In the genomic region with DNA sequence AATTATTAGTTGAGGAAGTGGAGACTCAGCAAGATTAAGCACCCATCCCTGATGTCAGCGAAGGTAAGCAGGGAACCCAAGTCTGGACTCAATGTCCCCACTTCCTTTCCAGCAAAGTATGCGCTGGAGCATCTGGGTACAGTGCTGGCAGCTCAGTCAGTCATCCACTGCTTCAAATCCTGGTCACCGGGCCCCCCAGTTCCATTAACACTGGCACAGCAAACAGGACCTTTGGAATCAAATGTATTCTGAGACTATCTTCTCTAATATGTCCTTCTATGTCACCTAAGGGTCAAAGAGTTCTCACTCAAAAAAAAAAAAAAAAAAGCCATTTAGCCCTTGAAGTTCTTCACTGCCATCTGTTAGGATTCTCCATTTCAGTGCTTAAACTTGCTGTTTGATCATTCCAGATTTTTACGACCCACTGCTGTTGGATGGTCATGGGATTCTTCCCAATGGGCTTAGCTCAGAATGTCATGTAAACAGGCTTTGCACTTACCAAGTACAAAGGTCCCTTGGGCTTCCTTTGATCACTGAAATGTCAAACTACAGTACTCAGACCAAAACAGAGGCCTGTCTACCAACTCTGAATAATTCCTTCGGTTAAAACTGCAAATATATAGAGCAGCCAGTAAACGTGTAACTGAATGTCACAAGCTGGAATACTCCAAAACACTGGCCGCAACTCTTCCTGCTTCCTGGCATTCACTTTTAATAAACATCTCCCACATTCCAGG, we compare ENCODE assay signal across 15 mouse cellular contexts.
DNase-seq lines count a peak whose midpoint lies in the region; TF ChIP-seq lines count a peak whose summit lies in the region.
"Had no signal": no experiment of that assay in that cellular context is flagged by ENCODE, and none has a peak within 500 bp of the region (broad histone marks: within the 10 kb centered on the region; RNA-seq: fewer than 3 reads in every experiment).

No protein-coding gene starts in this region.

- TF ChIP-seq CTCF in left cerebral cortex, adult 2 months (IDR thresholded peaks at IDR 0.05) = no peak

- WGBS in heart, embryonic 10.5 days = 85% methylated on average over 7 of the region's 7 CpGs

- H3K36me3 ChIP-seq in heart, embryonic 10.5 days = no peaks in the 10 kb centered on the region
- H3K36me3 ChIP-seq: embryonic facial prominence, embryonic 12.5 days; limb, embryonic 10.5 days; midbrain, embryonic 10.5 days; neural tube, embryonic 12.5 days had no signal

- no peaks in the 10 kb centered on the region for H3K27me3 ChIP-seq in heart, embryonic 10.5 days (ENCODE audit: insufficient read depth, poor library complexity, severe bottlenecking)
- H3K27me3 ChIP-seq: embryonic facial prominence, embryonic 12.5 days; neural tube, embryonic 12.5 days had no signal

- no peak overlapping the region for H3K4me3 ChIP-seq in left cerebral cortex, adult 2 months
- no peak overlapping the region for H3K4me3 ChIP-seq in heart, embryonic 10.5 days
- H3K4me3 ChIP-seq: embryonic facial prominence, embryonic 12.5 days; limb, embryonic 10.5 days; midbrain, embryonic 10.5 days; neural tube, embryonic 12.5 days had no signal

- no peaks in the 10 kb centered on the region for H3K9me3 ChIP-seq in heart, embryonic 10.5 days
- H3K9me3 ChIP-seq: embryonic facial prominence, embryonic 12.5 days; limb, embryonic 10.5 days; midbrain, embryonic 10.5 days; neural tube, embryonic 12.5 days had no signal

- no peak for DNase-seq in left cerebral cortex, adult 2 months (ENCODE audit: extremely low spot score in 1 of 2, low spot score in 2 of 2)
- DNase-seq in left cerebral cortex, adult 18-20 months (ENCODE audit: low spot score in 2 of 2) = no peak
- DNase-seq in kidney, adult 18-20 months = peak; percentile 4
- DNase-seq in kidney, postnatal 10 days = peak; percentile 14
- DNase-seq in lung, postnatal 25 days (ENCODE audit: low spot score) = peak; percentile 26
- no peak for DNase-seq in heart, embryonic 10.5 days (ENCODE audit: low spot score)
- no peak for DNase-seq in thymus, postnatal 14 days
- DNase-seq: adrenal gland, postnatal 36 days; gastrocnemius, postnatal 25 days; heart, postnatal 10 days; thymus, postnatal 4 days had no signal

- intact Hi-C loops in left cerebral cortex, adult 2 months (cut with DNase I) = no loop called here

- H3K27ac ChIP-seq in left cerebral cortex, adult 2 months = peak overlapping the region; percentile 51; the same call in 1 of the 2 replicates
- H3K27ac ChIP-seq in heart, embryonic 10.5 days = no peak overlapping the region
- H3K27ac ChIP-seq: embryonic facial prominence, embryonic 12.5 days; limb, embryonic 10.5 days; midbrain, embryonic 10.5 days; neural tube, embryonic 12.5 days had no signal

- no peaks in the 10 kb centered on the region for H3K4me1 ChIP-seq in heart, embryonic 10.5 days
- H3K4me1 ChIP-seq: limb, embryonic 10.5 days; midbrain, embryonic 10.5 days; neural tube, embryonic 12.5 days had no signal

Comparison
In these comparisons a context has a peak if more than half of its experiments do, and no peak if none do; other contexts are left out.
1. DNase-seq: peak in kidney, adult 18-20 months (single experiment), kidney, postnatal 10 days (single experiment) and lung, postnatal 25 days (single experiment); none in left cerebral cortex, adult 2 months (0 of 2), left cerebral cortex, adult 18-20 months (0 of 2), heart, embryonic 10.5 days (single experiment) and thymus, postnatal 14 days (single experiment).